Mouse (Mus musculus) left cerebral cortex, postnatal 14 days (tissue): ENCODE measurements around the gene Cd37. TPM values are rescaled to one million over a fixed set of nuclear protein-coding genes. Genes with fewer than 3 reads are reported as not detected.

Experiments
- DNase-seq, 2 experiments: peaks; one replicate each; pipeline ENCODE4 v3.0.0; 2021 to 2022; ENCODE audit warnings: low spot score in 2 of 2, mixed read lengths in 1 of 2
- intact Hi-C: fragments of 180-260 bp; cut with DNase I; formaldehyde crosslinking; loops from one replicate; pipeline ENCODE4 v1.15.1; 2025
- total RNA-seq, 2 experiments: library from RNA; stranded (reverse); gene quantifications; 2 replicates each; pipeline ENCODE4 v1.2.3; 2021

Gene Cd37
- total RNA-seq, 2 experiments from 2014 or later = 3.4 to 4.0 TPM

GRCm38 (mm10) chr7:45237747-45238699, 892 bp downstream of the Cd37 start:
- intact Hi-C loops = no loop called here
- no peak for DNase-seq

GRCm38 (mm10) chr7:45235656-45236180, 3.2 kb downstream of the Cd37 start:
- DNase-seq = no peak
- intact Hi-C loops = no loop called here

DNA sequence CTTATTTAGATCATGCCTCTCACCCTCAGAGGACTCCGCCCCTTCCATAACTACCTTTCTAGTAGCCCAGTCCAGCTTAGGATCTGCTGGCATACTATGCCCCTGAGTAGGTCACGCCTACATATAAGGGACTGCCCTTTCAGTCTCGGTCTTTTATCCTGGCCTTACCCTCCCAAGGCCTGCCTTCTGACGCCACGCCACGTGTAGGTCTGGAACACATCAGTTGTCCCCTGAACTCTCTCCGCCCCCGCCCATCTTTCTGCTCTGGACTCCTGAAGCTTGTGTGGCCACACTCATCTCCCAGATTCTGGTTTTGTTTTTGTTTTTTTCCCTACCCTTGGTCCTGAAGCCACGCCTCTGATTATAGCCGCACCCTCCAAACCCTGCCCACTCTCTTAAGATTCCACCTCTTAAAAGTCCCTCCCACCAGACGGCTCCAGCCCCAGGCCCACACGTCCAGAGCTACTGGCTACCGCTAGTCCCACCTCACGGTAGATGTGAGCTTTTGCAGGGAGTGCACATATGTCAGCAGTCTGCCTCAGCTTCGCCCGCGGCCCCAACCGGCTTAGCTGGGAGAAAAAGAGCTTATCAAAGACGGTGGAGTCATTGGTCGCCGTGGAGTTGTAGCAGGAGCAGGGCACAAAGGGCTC, 3.9 kb downstream of the Cd37 start:
- intact Hi-C loops = loop anchor here (5.0 kb wide), 1 partner anchor 68 kb away; no protein-coding TSS in a partner anchor
- no peak for DNase-seq

GRCm38 (mm10) chr7:45234333-45234841, 4.5 kb downstream of the Cd37 start:
- DNase-seq = no peak
- intact Hi-C loops = loop anchor here (5.0 kb wide), 1 partner anchor 67 kb away; no protein-coding TSS in a partner anchor

- DNase-seq = peak; percentile 73 to 79
- intact Hi-C loops = loop anchor here (5.0 kb wide), 1 partner anchor 66 kb away; no protein-coding TSS in a partner anchor
Measured at GRCm38 (mm10) chr7:45233580-45234332, 5.2 kb downstream of the Cd37 start.

DNA sequence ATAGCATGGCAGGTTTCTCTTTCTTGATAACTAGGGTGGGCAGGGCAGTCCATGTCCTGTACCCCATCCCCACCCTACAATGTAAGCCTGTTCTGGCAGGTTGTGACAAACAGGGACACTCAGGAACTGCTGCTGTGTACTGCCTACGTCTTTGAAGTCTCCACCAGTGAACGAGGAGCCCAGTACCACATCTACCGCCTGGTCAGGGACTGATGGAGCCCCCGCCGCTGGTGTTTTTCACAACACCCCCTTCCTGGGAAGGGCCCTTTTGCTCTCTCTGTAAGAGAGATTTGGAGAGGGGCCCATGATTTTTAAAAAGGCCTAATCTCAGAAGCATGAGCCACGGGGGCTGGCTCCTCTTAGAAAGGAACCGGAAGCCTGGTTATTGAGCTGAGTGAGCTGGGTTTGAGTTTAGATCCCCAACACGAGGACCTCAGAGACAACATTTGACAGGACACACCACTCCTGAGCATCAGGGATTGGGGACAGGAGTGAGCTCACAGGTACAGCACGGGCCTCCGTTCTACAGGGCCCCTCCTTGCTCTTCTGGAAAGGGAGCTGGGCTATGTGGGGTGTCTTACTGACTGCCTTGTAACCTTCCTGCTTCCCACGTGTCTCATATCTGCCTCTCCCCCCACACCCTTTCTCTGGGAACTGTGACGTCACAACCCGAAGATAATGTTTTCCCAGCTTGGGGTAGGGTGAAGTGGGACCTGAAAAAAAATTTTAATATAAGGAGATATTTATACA, 6.0 kb downstream of the Cd37 start:
- intact Hi-C loops = loop anchor here (5.0 kb wide), 1 partner anchor 66 kb away; no protein-coding TSS in a partner anchor
- DNase-seq = peak; percentile 31 to 60

- DNase-seq = no peak
- intact Hi-C loops = loop anchor here (5.0 kb wide), 1 partner anchor 65 kb away; no protein-coding TSS in a partner anchor
Measured at GRCm38 (mm10) chr7:45231941-45232340, 7.0 kb downstream of the Cd37 start.

DNA sequence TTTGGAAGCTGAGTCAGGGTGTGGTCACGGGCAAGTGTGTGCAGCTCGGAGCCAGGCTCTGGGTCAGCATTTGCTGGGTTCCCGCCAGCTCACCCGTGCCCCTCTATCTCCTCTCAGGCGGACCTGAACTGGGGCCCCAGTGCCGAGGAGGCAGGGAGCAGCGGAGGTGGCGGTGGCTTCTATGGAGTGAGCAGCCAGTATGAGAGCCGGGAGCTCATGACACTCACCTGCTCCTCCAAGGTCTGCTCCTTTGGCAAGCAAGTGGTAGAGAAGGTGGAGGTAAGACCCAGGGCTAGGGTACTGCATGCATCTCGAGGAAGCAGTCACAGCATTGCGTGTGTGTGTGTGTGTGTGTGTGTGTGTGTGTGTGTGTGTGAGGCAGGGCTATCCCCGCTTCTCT, 7.7 kb downstream of the Cd37 start:
- intact Hi-C loops = loop anchor here (5.0 kb wide), 1 partner anchor 64 kb away; no protein-coding TSS in a partner anchor
- DNase-seq = no peak

DNA sequence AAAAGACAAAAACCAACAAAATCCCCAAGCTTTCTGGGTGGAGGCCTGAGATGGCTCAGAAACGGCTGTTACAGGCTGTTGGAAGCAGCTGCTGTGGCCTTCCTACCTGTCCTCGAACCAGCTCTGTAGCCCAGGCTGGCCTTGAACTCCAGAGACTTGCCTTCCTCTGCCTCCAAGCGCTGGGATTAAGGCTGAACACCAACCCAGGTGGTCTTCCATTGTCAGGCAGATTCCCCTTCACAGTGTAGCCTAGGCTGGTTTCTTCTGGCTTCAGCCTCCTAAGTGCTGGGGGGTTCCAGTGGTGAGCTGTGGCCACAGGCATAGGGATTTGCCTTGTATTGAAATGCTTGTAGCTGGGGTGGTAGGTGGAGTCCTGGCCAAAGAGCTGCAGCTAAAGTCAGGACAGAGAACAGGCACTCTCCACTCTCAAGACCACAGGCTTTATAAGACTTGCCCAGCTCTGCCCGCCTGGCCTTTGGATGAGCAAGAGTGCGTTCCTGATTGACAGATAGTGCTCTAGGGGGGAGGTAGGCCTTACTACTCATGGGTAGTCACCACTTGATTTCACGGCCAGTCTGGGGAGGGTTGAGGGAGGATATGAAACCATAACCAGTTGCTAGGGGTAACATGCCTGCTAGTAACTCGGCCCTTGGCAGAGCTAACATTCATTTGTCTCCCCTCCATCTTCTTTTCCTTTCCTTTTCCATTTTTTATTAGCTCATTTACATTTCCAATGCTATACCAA, 9.3 kb downstream of the Cd37 start:
- DNase-seq = no peak
- intact Hi-C loops = loop anchor here (5.0 kb wide), 1 partner anchor 62 kb away; no protein-coding TSS in a partner anchor

DNA sequence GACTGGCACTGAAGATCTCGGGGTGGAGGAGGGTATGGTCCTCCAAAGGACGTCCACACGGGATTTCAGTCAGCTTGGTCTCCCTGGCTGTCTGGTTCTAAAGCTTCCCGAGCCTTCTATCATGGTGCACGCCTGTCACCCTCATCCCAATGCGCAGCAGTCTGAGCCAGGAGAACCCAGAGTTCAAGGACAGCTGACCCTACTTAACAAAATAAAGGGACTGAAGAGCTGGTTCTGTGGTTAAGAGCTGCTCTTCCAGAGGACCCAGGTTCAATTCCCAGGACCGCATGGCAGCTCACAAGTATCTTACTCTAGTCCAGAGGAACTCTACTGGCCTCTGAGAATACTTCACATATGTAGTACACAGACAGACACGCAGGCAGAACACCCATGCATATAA, 9.9 kb downstream of the Cd37 start:
- intact Hi-C loops = no loop called here
- no peak for DNase-seq

- intact Hi-C loops = no loop called here
- DNase-seq = no peak
Measured at GRCm38 (mm10) chr7:45228548-45228947, 10.4 kb downstream of the Cd37 start.

DNA sequence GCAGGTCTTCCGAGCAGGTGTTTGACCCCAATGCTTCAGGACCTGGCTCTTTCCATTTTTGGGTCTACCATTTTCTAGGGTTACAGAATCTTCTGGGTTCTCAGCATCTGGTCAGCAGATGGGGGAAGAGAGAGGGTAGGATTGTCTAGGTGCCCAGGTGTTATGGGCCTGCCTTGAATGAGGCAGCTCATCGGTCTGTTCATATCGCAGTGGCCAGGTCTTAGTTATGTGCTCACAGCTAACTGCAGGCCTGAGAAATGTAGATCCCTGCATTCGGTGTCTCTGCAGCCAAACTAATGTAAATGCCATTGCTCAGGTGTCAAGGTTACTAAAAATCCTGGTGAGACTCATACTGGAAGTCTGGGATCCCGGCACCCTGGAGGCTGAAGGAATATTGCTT, 12.5 kb downstream of the Cd37 start:
- intact Hi-C loops = no loop called here
- DNase-seq = no peak

DNA sequence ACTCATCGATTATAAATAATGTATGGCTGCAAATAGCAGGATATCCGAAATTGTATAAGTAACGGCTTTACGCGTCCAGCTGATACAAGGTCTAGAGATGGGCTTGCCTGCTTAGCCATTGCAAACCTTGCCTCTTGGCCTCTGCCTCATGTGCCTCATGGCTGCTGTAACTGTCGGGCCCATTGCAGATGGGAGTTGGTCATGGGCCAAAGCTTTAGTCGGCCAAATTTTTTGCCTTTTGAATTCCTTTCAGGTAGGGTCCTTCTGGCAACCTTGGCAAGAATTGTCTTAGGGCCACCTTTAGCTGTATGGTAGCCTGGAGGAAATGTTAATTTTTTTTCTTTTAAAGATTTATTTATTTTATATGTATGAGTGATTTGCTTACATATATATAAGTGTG, 14.1 kb downstream of the Cd37 start:
- DNase-seq = no peak
- intact Hi-C loops = no loop called here

DNA sequence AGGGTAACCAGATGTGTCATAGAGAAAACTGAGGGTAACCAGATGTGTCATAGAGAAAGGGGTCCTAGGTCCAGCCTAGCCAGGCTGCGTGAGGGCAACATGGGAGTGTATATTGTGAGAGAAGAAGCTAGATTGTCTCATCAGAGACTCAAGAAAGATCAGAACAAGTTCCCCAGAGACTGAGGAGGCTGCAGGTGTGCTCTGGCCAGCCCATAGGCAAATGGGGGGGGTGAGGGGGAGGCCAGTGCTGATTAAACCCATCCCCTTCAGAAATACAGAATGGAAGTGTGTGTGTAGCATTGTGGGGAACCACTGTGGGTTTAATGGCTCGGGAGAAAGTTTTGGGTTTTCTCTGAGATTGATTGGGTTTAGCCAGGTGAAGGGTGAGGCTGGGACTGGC, 17.2 kb downstream of the Cd37 start:
- no peak for DNase-seq
- intact Hi-C loops = no loop called here

DNA sequence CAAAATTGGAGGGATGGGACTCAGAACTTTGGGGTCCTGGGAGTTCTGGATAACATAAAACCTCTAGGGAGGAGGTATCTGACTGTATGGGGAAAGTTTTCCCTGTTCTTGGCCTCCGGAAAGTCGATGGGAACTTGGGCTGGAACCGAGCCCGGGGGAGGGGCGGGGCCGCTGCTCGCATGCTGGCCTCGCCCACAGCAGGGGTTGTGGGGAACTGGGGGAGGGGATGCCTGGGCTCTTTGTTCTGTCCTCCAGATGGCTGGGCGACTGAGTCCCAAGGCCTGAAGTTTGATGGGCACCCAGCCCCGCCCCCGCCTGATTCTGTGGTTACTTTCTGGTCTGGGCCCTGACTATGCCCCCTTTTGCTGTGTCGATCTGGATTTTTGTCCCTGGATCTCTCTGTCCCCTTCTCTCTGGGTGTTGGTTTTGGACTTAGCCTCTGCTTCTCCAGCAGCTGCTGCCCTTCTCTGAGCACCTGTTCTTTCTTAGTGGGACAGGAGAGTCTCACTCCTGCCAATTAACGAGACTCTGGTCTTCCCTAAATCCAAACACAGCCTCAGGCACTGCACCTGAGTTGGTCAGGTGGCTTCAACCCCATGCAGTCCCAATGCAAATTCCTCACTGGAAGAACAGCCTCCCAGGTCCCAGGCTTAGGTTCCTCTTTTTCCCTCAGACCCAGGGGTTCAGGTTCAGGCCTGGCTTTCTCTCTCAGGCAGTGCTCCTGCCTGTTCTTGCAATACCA, 22.3 kb downstream of the Cd37 start:
- peak in 1 of 2 experiments; percentile 27 for DNase-seq
- intact Hi-C loops = no loop called here

- DNase-seq = no peak
- intact Hi-C loops = no loop called here
Measured at GRCm38 (mm10) chr7:45215673-45216441, 23.1 kb downstream of the Cd37 start, which contains the start of gene Tead2. TSS of gene Tead2 (plus strand) at chr7:45215753.
